In genomic region chr12:84173309-84173915, GRCm38 (mm10) we compare ENCODE assay signal across 13 mouse cellular contexts. TPM values are rescaled to one million over a fixed set of nuclear protein-coding genes. Genes with fewer than 3 reads are reported as not detected.
DNase-seq lines count a peak whose midpoint lies in the region; ATAC-seq and TF ChIP-seq lines count a peak whose summit lies in the region.
"Had no signal": no experiment of that assay in that cellular context is flagged by ENCODE, and none has a peak within 500 bp of the region (broad histone marks: within the 10 kb centered on the region; RNA-seq: fewer than 3 reads in every experiment).

No protein-coding gene starts in this region.

- H3K4me3 ChIP-seq in forebrain, embryonic 12.5 days (replicated peaks): no peak overlapping the region
- H3K4me3 ChIP-seq in forebrain, embryonic 10.5 days: no peak overlapping the region
- no peak overlapping the region for H3K4me3 ChIP-seq in layer of hippocampus, adult 2 months
- H3K4me3 ChIP-seq in E14TG2a.4 (replicated peaks; ENCODE audit: low read length): peak overlapping the region; percentile 80
- H3K4me3 ChIP-seq in liver, embryonic 13.5 days (replicated peaks): no peak overlapping the region
- H3K4me3 ChIP-seq: embryonic facial prominence, embryonic 12.5 days; hindbrain, embryonic 15.5 days; neural tube, embryonic 15.5 days had no signal

- 93% methylated on average over 13 of the region's 13 CpGs for WGBS in forebrain, embryonic 12.5 days
- WGBS in forebrain, embryonic 10.5 days: 94% methylated on average over 13 of the region's 13 CpGs
- WGBS in liver, embryonic 13.5 days (ENCODE audit: insufficient replicate concordance): 88% methylated on average over 13 of the region's 13 CpGs

- no peak for DNase-seq in forebrain, embryonic 10.5 days (ENCODE audit: extremely low spot score, low spot score)
- no peak for DNase-seq in layer of hippocampus, adult 2 months (ENCODE audit: low spot score in 2 of 2)
- DNase-seq in layer of hippocampus, postnatal 25 days (ENCODE audit: extremely low spot score in 1 of 2, low spot score in 1 of 2): no peak
- DNase-seq in liver, embryonic 13.5 days: no peak
- no peak for DNase-seq in layer of hippocampus, postnatal 36 days
- no peak for DNase-seq in adrenal gland, adult 18-20 months (ENCODE audit: low spot score in 2 of 2)
- DNase-seq: B cell, adult 2 months; gastrocnemius, postnatal 25 days had no signal

- H3K27me3 ChIP-seq in forebrain, embryonic 12.5 days: no peaks in the 10 kb centered on the region
- H3K27me3 ChIP-seq in forebrain, embryonic 10.5 days (ENCODE audit: poor library complexity, severe bottlenecking): no peaks in the 10 kb centered on the region
- H3K27me3 ChIP-seq in E14TG2a.4 (ENCODE audit: insufficient read depth, low read length): no peaks in the 10 kb centered on the region
- H3K27me3 ChIP-seq in liver, embryonic 13.5 days: no peaks in the 10 kb centered on the region
- H3K27me3 ChIP-seq: embryonic facial prominence, embryonic 12.5 days; hindbrain, embryonic 15.5 days; neural tube, embryonic 15.5 days had no signal

- peak overlapping the region; percentile 36; the same call in 1 of the 2 replicates for H3K27ac ChIP-seq in forebrain, embryonic 12.5 days
- no peak overlapping the region for H3K27ac ChIP-seq in forebrain, embryonic 10.5 days
- peak overlapping the region; percentile 95; the same call in 1 of the 2 replicates for H3K27ac ChIP-seq in layer of hippocampus, adult 2 months
- H3K27ac ChIP-seq in liver, embryonic 13.5 days: peak overlapping the region; percentile 99
- H3K27ac ChIP-seq: hindbrain, embryonic 15.5 days; neural tube, embryonic 15.5 days had no signal

- ATAC-seq in forebrain, embryonic 12.5 days (ENCODE audit: low FRiP score): no peak
- ATAC-seq in liver, embryonic 13.5 days (ENCODE audit: low read depth): no peak

- H3K4me2 ChIP-seq in forebrain, embryonic 12.5 days: no peak overlapping the region
- 0 out of 2 replicates have a peak overlapping the region, but pooled peaks have one; percentile 85 for H3K4me2 ChIP-seq in liver, embryonic 13.5 days
- H3K4me2 ChIP-seq: embryonic facial prominence, embryonic 12.5 days; hindbrain, embryonic 15.5 days; neural tube, embryonic 15.5 days had no signal

- peaks cover 33% of the 10 kb centered on the region for H3K36me3 ChIP-seq in forebrain, embryonic 12.5 days (replicated peaks)
- peaks cover 56% of the 10 kb centered on the region for H3K36me3 ChIP-seq in forebrain, embryonic 10.5 days (replicated peaks)
- H3K36me3 ChIP-seq in E14TG2a.4 (ENCODE audit: insufficient read depth, low read length): peaks cover 64% of the 10 kb centered on the region
- H3K36me3 ChIP-seq in liver, embryonic 13.5 days: peaks cover 53% of the 10 kb centered on the region

- H3K9me3 ChIP-seq in forebrain, embryonic 12.5 days: no peaks in the 10 kb centered on the region
- no peaks in the 10 kb centered on the region for H3K9me3 ChIP-seq in forebrain, embryonic 10.5 days
- H3K9me3 ChIP-seq in E14TG2a.4 (ENCODE audit: low read length): no peaks in the 10 kb centered on the region
- H3K9me3 ChIP-seq in liver, embryonic 13.5 days (replicated peaks): no peaks in the 10 kb centered on the region
- H3K9me3 ChIP-seq: embryonic facial prominence, embryonic 12.5 days; hindbrain, embryonic 15.5 days; neural tube, embryonic 15.5 days had no signal

- no peak for TF ChIP-seq CTCF in layer of hippocampus, adult 2 months (conservative IDR thresholded peaks at IDR 0.05)
- TF ChIP-seq CTCF in E14TG2a.4 (conservative IDR thresholded peaks at IDR 0.05; ENCODE audit: low read length): no peak

- H3K4me1 ChIP-seq in forebrain, embryonic 12.5 days: peaks cover 37% of the 10 kb centered on the region
- peaks cover 48% of the 10 kb centered on the region for H3K4me1 ChIP-seq in forebrain, embryonic 10.5 days
- peaks cover 83% of the 10 kb centered on the region for H3K4me1 ChIP-seq in E14TG2a.4 (replicated peaks; ENCODE audit: low read depth, low read length)
- H3K4me1 ChIP-seq in liver, embryonic 13.5 days (replicated peaks): peaks cover 75% of the 10 kb centered on the region

- peak overlapping the region; percentile 7; the same call in 1 of the 2 replicates for H3K9ac ChIP-seq in forebrain, embryonic 12.5 days
- no peak overlapping the region for H3K9ac ChIP-seq in liver, embryonic 13.5 days
- H3K9ac ChIP-seq: embryonic facial prominence, embryonic 12.5 days; hindbrain, embryonic 15.5 days; neural tube, embryonic 15.5 days had no signal

RNA-seq across cellular contexts. Expression of gene Pnma1, which starts 25.1 kb away (rescaled TPM):
- polyA plus RNA-seq in forebrain, embryonic 12.5 days (2016; fragmentation: Nextera tagmentation; extraction: Ambion mirVana): 2.8 and 3.4 TPM in 2 replicates
- 1.3 and 1.8 TPM in 2 replicates for polyA plus RNA-seq in forebrain, embryonic 10.5 days (2016; fragmentation: Nextera tagmentation; extraction: Ambion mirVana)
- total RNA-seq in layer of hippocampus, adult 2 months (2021): 1 to 10 TPM; 2.8 to 3.8 TPM
- 1 to 10 TPM; 3.8 to 4.5 TPM for total RNA-seq in layer of hippocampus, postnatal 25 days (2021)
- polyA plus RNA-seq in liver, embryonic 13.5 days (2015; fragmentation: Nextera tagmentation; extraction: Ambion mirVana): 0.14 TPM in 1 of 2 replicates, not detected in the other
- total RNA-seq in layer of hippocampus, postnatal 36 days (2021): 1 to 10 TPM; 2.3 to 2.8 TPM
- total RNA-seq in adrenal gland, adult 18-20 months (2021): under 1 TPM; 0.26 to 0.36 TPM

RNA-seq across cellular contexts. Expression of gene Elmsan1, which starts 45.3 kb away (rescaled TPM):
- 6.8 and 7.8 TPM in 2 replicates for polyA plus RNA-seq in forebrain, embryonic 12.5 days (2016; fragmentation: Nextera tagmentation; extraction: Ambion mirVana)
- polyA plus RNA-seq in forebrain, embryonic 10.5 days (2016; fragmentation: Nextera tagmentation; extraction: Ambion mirVana): 7.0 and 8.7 TPM in 2 replicates
- 10 to 100 TPM; 24.6 to 27.2 TPM for total RNA-seq in layer of hippocampus, adult 2 months (2021)
- total RNA-seq in layer of hippocampus, postnatal 25 days (2021): 10 to 100 TPM; 21.0 to 21.7 TPM
- polyA plus RNA-seq in liver, embryonic 13.5 days (2015; fragmentation: Nextera tagmentation; extraction: Ambion mirVana): 3.7 and 4.4 TPM in 2 replicates
- 10 to 100 TPM; 21.0 to 24.1 TPM for total RNA-seq in layer of hippocampus, postnatal 36 days (2021)
- total RNA-seq in adrenal gland, adult 18-20 months (2021): 10 to 100 TPM; 17.5 to 20.6 TPM

RNA-seq across cellular contexts. Expression of gene Dnal1, which starts 59.2 kb away (rescaled TPM):
- 6.8 and 7.8 TPM in 2 replicates for polyA plus RNA-seq in forebrain, embryonic 12.5 days (2016; fragmentation: Nextera tagmentation; extraction: Ambion mirVana)
- 4.2 and 4.8 TPM in 2 replicates for polyA plus RNA-seq in forebrain, embryonic 10.5 days (2016; fragmentation: Nextera tagmentation; extraction: Ambion mirVana)
- 100 to 1,000 TPM in 1 of 2 experiments, 10 to 100 TPM in 1; 99.1 to 101 TPM for total RNA-seq in layer of hippocampus, adult 2 months (2021)
- total RNA-seq in layer of hippocampus, postnatal 25 days (2021): 100 to 1,000 TPM in 1 of 2 experiments, 10 to 100 TPM in 1; 95.8 to 104 TPM
- 0.23 and 0.27 TPM in 2 replicates for polyA plus RNA-seq in liver, embryonic 13.5 days (2015; fragmentation: Nextera tagmentation; extraction: Ambion mirVana)
- total RNA-seq in layer of hippocampus, postnatal 36 days (2021): 100 to 1,000 TPM; 104 to 112 TPM
- 10 to 100 TPM; 15.5 to 16.8 TPM for total RNA-seq in adrenal gland, adult 18-20 months (2021)

Comparison
In these comparisons a context has a peak if more than half of its experiments do, and no peak if none do; other contexts are left out.
1. RNA of gene Dnal1, which starts 59.2 kb away (total RNA-seq): 104 to 112 TPM in layer of hippocampus, postnatal 36 days, 95.8 to 104 TPM in layer of hippocampus, postnatal 25 days and 99.1 to 101 TPM in layer of hippocampus, adult 2 months; 15.5 to 16.8 TPM in adrenal gland, adult 18-20 months; every median in the first group is over 4 times any median in the second.